Mouse (Mus musculus): ENCODE results near the gene Elavl1. TPM values are rescaled to one million over a fixed set of nuclear protein-coding genes. Genes with fewer than 3 reads are reported as not detected.

Elavl1 gene
- polyA plus RNA-seq, 1 experiment from 2014 or later: 354 TPM

DNA sequence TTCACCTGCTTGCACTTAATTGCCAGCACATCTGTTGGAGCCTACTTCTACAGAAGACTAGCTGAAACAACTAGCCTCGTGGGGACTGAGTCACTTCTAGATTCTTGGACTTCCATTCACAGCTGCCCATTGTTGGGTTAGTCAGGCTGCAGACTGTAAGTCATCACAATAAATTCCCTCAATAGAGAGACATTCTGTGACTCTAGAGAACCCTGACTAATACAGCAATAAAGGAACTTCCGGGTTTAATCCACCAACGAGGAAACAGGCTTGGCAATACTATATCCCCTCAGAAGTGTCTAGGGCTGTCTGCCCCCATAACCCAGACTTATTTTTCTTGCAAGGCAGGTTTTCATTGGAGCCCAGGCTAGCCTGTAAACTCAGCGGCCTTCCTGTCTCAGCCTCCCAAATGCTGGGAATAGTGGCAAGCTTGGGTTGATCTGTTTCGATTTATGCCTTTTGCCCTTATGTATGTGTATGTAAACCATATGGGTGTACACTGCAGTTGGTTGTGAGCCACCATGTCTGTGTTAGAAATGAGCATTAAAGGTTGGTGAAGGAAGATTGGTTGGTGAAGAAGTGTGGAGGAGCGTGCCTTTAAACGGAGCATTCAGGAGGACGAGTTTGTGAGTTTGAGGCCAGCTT is 73.0 kb downstream of the Elavl1 start:
- WGBS: 49% methylated on average over 8 of the region's 8 CpGs

DNA sequence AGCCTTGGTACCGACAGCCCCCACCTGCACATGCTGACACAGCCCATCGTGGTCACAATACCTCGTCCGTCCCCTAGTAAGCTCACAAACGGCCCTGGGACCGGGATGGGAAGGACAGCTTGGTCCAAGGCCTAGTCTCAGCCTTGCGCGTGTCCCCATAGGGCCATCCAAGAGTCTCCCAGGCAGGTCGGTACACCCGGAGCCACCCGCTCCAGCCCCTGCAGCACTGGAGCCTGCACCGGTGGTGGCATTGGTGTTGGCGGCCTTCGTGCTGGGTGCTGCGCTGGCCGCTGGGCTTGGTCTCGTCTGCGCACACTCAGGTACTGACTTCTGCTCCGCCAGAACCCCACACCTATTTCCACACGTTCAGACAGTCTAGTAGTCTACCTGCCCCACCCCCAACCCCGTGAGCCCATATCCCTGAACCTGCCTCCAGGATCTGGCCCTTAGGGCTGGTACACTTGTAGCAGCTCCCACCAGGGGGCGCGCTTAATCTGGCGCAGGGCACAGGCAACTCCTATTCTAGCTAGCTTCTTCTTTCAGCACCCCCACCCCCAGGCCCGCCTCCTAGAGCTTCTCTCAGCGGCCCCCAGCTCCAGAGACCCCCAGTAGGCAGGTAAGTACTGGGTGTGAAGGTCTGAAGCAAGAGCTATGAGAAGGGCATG is 74.8 kb downstream of the Elavl1 start:
- DNase-seq (ENCODE audit: extremely low spot score, low spot score): peak; percentile 81
- Histone ChIP-seq H3K4me1 (peaks cover 46% of the 10 kb centered on the region), H3K4me3 (no peak overlapping the region; the same call in 1 of the 2 replicates), H3K9me3 (0 out of 2 replicates have a peak, but pooled peaks cover 2% of the 10 kb centered on the region), H3K27ac (no peak overlapping the region), H3K27me3 (ENCODE audit: poor library complexity, severe bottlenecking) (peaks cover 30% of the 10 kb centered on the region), H3K36me3 (replicated peaks) (peaks cover 51% of the 10 kb centered on the region)
- 31% methylated on average over 26 of the region's 26 CpGs for WGBS

More for the DNA sequence above, 73.0 kb downstream of the Elavl1 start:
- peaks cover 51% of the 10 kb centered on the region for H3K36me3 ChIP-seq (replicated peaks)
- peak overlapping the region; percentile 87 for H3K4me3 ChIP-seq
- peaks cover 30% of the 10 kb centered on the region for H3K27me3 ChIP-seq (ENCODE audit: poor library complexity, severe bottlenecking)
- peaks cover 55% of the 10 kb centered on the region for H3K4me1 ChIP-seq
- H3K9me3 ChIP-seq: 0 out of 2 replicates have a peak, but pooled peaks cover 2% of the 10 kb centered on the region
- H3K27ac ChIP-seq: peak overlapping the region; percentile 96
- no peak for DNase-seq (ENCODE audit: extremely low spot score, low spot score)

DNA sequence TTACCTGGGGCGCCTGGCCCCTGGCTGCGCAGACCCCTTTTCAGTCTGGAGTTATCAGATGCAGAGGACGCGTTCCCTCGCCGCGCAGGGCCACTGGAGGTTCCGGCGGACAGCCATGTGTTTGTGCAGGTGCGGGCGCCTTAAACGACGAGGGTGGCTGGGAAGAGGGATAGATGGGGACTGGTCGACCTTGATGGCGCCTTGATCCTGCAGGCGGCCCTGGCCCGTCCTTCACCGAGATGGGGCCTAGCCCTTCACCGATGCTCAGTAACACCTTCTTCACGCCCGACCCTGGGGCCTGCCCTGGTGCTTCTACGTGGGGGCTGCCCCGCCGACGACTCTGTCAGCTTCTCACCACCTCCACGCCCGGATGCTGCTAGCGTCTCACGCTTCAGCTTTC is 76.0 kb downstream of the Elavl1 start:
- DNase-seq (ENCODE audit: extremely low spot score, low spot score): no peak
- Histone ChIP-seq H3K4me1 (peaks cover 43% of the 10 kb centered on the region), H3K27ac (0 out of 2 replicates have a peak overlapping the region, but pooled peaks have one; percentile 60), H3K4me3 (peak overlapping the region; percentile 6; the same call in 1 of the 2 replicates), H3K9me3 (0 out of 2 replicates have a peak, but pooled peaks cover 2% of the 10 kb centered on the region), H3K36me3 (replicated peaks) (peaks cover 51% of the 10 kb centered on the region), H3K27me3 (ENCODE audit: poor library complexity, severe bottlenecking) (peaks cover 30% of the 10 kb centered on the region)
- WGBS: 13% methylated on average over 29 of the region's 29 CpGs

DNA sequence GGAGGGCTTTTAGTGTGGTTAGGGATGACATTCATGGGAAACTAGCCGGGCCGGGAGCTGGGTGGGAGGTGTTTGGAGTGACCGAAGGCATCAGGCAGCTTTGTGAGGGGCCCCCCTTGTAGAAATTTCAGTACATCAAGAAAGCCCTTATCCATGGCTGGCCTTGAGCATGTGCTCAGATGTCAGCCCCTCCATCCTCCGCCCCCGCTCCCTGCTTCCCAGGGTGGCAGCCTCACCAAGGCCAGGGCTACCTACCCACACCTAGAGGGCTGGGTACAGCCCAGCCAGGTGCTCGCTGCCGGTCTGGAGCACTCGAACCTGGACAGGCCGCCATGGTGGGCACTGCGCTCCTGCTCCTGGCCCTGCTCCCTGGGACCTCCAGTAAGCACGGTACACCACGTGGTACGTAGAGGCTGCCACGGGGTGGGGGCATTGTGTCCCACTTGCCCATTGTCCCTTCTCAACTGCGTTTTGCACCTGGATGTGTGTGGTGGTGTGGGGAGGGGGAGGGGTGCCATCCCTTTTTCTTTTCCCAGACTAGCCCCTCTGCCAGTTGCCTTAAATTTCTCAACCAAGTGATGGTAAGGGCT is 77.2 kb downstream of the Elavl1 start, which contains the start of gene Tgfbr3l:
Tgfbr3l (plus strand) TSS at position 264 of the 590 bp plus-strand sequence.
- Histone ChIP-seq H3K27ac (peak within 1 kb of the TSS; percentile 60; the same call in 1 of the 2 replicates), H3K9me3 (0 out of 2 replicates have a peak, but pooled peaks cover 2% of the 10 kb centered on the region), H3K27me3 (ENCODE audit: poor library complexity, severe bottlenecking) (peaks cover 30% of the 10 kb centered on the region), H3K36me3 (replicated peaks) (peaks cover 61% of the 10 kb centered on the region), H3K4me3 (peak within 1 kb of the TSS; percentile 6; the same call in 1 of the 2 replicates), H3K4me1 (peaks cover 35% of the 10 kb centered on the region)
- WGBS: 82% methylated on average over 15 of the region's 15 CpGs
- no peak for DNase-seq (ENCODE audit: extremely low spot score, low spot score)

DNA sequence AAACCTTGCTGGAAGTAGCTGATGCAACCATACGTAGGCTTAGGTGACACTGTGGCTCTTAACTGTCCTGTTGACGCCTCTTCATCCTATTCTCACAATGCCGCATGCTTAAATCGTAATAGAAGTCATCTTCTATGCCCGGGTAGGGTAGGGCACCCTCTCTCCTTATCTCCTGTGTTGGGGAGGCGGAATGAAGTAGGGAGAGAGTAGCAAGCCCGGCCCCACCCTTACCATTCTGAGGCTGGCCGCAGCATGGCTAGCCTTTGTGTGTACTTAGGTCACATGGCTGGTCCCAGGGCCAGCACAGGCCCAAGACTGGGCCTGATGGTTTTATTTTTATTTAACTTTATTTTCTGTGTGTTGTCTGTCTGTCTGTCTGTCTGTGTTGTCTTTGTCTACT is 78.0 kb downstream of the Elavl1 start:
- 94% methylated on average over 8 of the region's 8 CpGs for WGBS
- Histone ChIP-seq H3K36me3 (replicated peaks) (peaks cover 69% of the 10 kb centered on the region), H3K27me3 (ENCODE audit: poor library complexity, severe bottlenecking) (peaks cover 30% of the 10 kb centered on the region), H3K9me3 (peaks cover 2% of the 10 kb centered on the region; the same call in 1 of the 2 replicates), H3K4me1 (peaks cover 31% of the 10 kb centered on the region), H3K27ac (no peak overlapping the region), H3K4me3 (no peak overlapping the region)
- DNase-seq (ENCODE audit: extremely low spot score, low spot score): no peak

DNA sequence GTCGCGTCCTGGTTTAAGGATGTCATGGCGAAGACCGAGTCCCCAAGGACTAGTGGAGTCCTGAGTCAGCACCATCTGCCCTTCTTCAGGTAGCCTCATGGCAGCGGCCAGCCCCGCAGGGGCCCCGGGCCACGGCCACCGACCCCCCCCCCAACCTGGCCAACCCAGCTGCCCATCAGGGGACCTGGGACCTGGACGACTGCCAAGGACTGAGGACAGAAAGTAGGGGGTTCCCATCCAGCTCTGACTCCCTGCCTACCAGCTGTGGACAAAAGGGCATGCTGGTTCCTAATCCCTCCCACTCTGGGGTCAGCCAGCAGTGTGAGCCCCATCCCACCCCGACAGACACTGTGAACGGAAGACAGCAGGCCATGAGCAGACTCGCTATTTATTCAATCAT is 79.5 kb downstream of the Elavl1 start:
- WGBS: 89% methylated on average over 13 of the region's 13 CpGs
- peaks cover 84% of the 10 kb centered on the region for H3K36me3 ChIP-seq (replicated peaks)
- H3K27me3 ChIP-seq (ENCODE audit: poor library complexity, severe bottlenecking): peaks cover 30% of the 10 kb centered on the region
- H3K9me3 ChIP-seq: peaks cover 2% of the 10 kb centered on the region; the same call in 1 of the 2 replicates
- H3K4me1 ChIP-seq: peaks cover 26% of the 10 kb centered on the region
- H3K27ac ChIP-seq: no peak overlapping the region
- DNase-seq (ENCODE audit: extremely low spot score, low spot score): no peak
- H3K4me3 ChIP-seq: no peak overlapping the region

DNA sequence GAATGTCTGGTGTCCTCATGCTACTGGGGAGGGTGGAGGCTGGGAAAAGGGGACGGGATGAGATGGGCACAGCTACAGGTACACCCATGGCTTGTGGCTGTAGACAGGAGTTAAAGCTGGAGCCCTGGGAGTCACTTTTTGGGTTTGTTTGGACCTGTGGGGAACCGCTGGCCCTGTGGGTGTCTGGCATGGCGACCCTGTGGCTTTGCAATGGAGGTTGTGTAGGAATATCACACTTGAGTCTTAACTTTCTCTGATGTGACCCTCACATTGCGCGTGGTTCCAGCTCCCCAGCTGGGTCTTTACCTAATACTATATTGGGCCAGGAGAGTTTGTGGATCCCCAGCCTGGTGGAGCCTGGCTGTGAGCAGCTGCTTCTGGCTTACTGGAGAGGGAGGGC is 80.2 kb downstream of the Elavl1 start:
- no peak overlapping the region for H3K27ac ChIP-seq
- peaks cover 25% of the 10 kb centered on the region for H3K27me3 ChIP-seq (ENCODE audit: poor library complexity, severe bottlenecking)
- H3K4me3 ChIP-seq: no peak overlapping the region
- peaks cover 87% of the 10 kb centered on the region for H3K36me3 ChIP-seq (replicated peaks)
- H3K4me1 ChIP-seq: peaks cover 25% of the 10 kb centered on the region
- peaks cover 2% of the 10 kb centered on the region; the same call in 1 of the 2 replicates for H3K9me3 ChIP-seq
- WGBS: 92% methylated on average over 5 of the region's 5 CpGs
- no peak for DNase-seq (ENCODE audit: extremely low spot score, low spot score)

DNA sequence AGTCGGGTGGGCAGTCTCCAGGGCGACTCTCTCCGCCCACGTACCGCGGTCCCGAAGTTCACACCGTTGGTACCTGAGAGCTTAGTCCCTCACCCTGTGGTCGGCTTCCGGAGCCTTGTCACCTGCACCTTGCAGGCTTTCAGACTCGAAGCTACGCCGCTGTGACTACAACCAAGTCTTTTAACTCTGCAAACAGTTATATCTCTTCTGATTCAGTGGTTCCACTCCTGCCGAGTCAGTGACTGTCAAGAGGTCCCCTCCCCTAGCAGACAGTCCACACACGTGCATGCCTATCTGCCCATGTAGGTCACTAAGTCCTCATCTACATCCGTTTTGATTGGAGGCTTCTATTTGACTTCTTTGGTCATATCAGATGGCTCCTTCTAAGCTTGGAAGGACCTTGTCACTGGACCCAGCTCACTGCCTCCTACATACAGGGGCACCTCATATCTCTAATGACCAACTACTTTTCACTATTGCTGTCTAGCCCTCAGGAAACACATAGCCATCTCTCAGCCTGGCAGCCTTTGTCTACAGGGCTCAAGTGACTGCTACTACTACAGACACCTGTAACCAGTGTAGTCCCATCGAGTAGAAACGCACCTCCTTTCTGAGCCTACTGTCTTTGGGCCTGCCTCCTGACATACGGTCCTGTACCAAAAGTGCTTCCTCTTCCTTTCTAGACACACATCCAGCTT is 85.9 kb downstream of the Elavl1 start:
- peaks cover 38% of the 10 kb centered on the region for H3K36me3 ChIP-seq (replicated peaks)
- peak overlapping the region; percentile 84 for H3K4me3 ChIP-seq
- 17% methylated on average over 19 of the region's 19 CpGs for WGBS

DNA sequence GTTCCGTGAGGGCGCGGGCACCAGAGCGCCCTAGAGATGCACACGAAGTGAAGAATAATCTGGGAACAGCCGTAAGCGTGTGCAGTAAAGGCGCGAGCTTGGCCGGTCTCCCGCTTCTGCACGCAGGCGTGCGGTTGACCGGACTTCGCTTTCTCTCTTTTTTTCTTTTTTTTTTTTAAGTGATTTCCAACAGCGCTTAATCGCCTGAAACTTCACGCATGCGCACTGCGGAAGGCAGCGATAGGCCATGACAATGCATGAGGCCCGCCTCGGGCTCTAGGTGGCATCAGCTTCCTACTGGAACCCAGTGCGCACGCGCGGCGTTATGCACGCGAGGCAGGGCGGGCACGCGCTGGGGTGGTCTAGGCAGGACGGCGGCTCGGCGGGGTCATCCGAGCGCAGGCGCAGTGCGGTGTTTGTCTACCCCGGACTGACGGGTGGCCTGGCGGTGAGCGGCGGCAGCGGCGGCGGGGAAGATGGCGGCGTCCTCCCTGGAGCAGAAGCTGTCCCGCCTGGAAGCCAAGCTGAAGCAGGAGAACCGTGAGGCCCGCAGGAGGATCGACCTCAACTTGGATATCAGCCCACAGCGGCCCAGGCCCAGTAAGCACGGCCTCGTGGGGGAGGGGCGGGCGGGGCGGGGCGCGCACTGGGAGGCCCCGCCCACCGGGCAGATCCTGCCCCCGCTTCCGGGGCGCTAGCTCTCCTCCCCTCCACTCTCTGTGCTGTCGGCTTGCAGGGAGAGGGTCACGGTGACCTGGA is 86.6 kb downstream of the Elavl1 start, which contains the start of the genes Map2k7 and Gm49320:
Map2k7 (plus strand) TSS at position 307 of the 759 bp plus-strand sequence.
Gm49320 (plus strand) TSS at position 432 of the 759 bp plus-strand sequence.
- Histone ChIP-seq H3K4me1 (peaks cover 29% of the 10 kb centered on the region), H3K27me3 (ENCODE audit: poor library complexity, severe bottlenecking) (peaks cover 20% of the 10 kb centered on the region; the same call in 1 of the 2 replicates), H3K4me3 (peak within 1 kb of the TSS; percentile 84), H3K27ac (peak within 1 kb of the TSS; percentile 98), H3K9me3 (no peaks in the 10 kb centered on the region; the same call in 1 of the 2 replicates), H3K36me3 (replicated peaks) (peaks cover 31% of the 10 kb centered on the region)
- peak; percentile 100 for DNase-seq (ENCODE audit: extremely low spot score, low spot score)
- under 1% methylated on average over 59 of the region's 71 CpGs for whole genome bisulfite sequencing

More for the DNA sequence above, 85.9 kb downstream of the Elavl1 start:
- H3K27me3 ChIP-seq (ENCODE audit: poor library complexity, severe bottlenecking): peaks cover 14% of the 10 kb centered on the region; the same call in 1 of the 2 replicates
- peak overlapping the region; percentile 98 for H3K27ac ChIP-seq
- no peak for DNase-seq (ENCODE audit: extremely low spot score, low spot score)
- no peaks in the 10 kb centered on the region; the same call in 1 of the 2 replicates for H3K9me3 ChIP-seq
- peaks cover 29% of the 10 kb centered on the region for H3K4me1 ChIP-seq

DNA sequence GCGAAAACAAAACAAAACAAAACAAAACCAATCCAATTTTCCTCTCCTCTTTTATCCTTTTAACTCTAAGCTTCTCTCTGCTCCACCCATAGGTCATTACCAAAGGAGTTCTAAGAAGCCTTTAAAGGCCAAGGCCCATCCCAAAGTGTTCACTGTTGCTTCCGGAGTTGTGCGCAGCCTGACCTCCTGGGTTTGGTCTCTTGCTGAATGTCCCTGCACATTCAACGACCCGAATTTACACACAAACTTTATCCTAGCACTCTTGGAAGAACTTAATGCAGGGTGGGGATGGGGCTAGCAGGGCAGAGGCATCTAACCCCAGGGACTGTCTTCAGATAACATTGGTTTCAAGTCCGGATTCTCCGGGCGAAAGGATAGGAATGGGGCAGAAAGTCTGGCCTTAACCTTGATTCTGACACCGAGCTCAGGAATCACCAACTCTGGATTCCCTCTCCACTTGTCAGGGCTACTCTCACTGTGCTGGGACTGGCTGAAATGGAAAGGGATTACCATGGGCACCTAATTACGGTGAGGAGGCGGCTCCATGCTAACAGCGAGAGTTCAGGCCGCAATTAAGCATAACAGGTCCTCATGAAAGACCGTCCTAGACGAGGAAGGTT is 87.3 kb downstream of the Elavl1 start:
- Histone ChIP-seq H3K27me3 (ENCODE audit: poor library complexity, severe bottlenecking) (peaks cover 20% of the 10 kb centered on the region; the same call in 1 of the 2 replicates), H3K36me3 (replicated peaks) (peaks cover 24% of the 10 kb centered on the region), H3K4me3 (peak overlapping the region; percentile 84), H3K27ac (peak overlapping the region; percentile 98), H3K4me1 (peaks cover 29% of the 10 kb centered on the region), H3K9me3 (no peaks in the 10 kb centered on the region; the same call in 1 of the 2 replicates)
- WGBS: 22% methylated on average over 15 of the region's 15 CpGs
- no peak for DNase-seq (ENCODE audit: extremely low spot score, low spot score)
